Mouse (Mus musculus): Measurements from ENCODE around the gene Enpep. TPM values are rescaled to one million over a fixed set of nuclear protein-coding genes. Genes with fewer than 3 reads are reported as not detected.

The Enpep gene
- polyA plus RNA-seq, 1 experiment from 2014 or later, result 5.3 TPM

GRCm38 (mm10) chr3:129342767-129343166 is 10.2 kb upstream of the Enpep start:
- Histone ChIP-seq H3K9me3 (no peaks in the 10 kb centered on the region), H3K4me2 (no peak overlapping the region), H3K27ac (no peak overlapping the region), H3K9ac (no peak overlapping the region), H3K4me1 (peaks cover 6% of the 10 kb centered on the region), H3K4me3 (no peak overlapping the region), H3K36me3 (no peaks in the 10 kb centered on the region), H3K27me3 (no peaks in the 10 kb centered on the region)
- 92% methylated on average over 1 of the region's 1 CpGs for WGBS
- ATAC-seq (ENCODE audit: insufficient number of reproducible peaks, insufficient read depth, low FRiP score, low TSS enrichment, low read depth), result no peak

GRCm38 (mm10) chr3:129341066-129341465 is 8.5 kb upstream of the Enpep start:
- Histone ChIP-seq H3K4me2 (no peak overlapping the region), H3K27ac (no peak overlapping the region), H3K4me1 (peaks cover 6% of the 10 kb centered on the region), H3K36me3 (no peaks in the 10 kb centered on the region), H3K9ac (no peak overlapping the region), H3K27me3 (no peaks in the 10 kb centered on the region), H3K9me3 (no peaks in the 10 kb centered on the region), H3K4me3 (no peak overlapping the region)
- no peak for ATAC-seq (ENCODE audit: insufficient number of reproducible peaks, insufficient read depth, low FRiP score, low TSS enrichment, low read depth)

GRCm38 (mm10) chr3:129338296-129339091 is 6.0 kb upstream of the Enpep start:
- H3K4me2 ChIP-seq, result no peak overlapping the region
- no peaks in the 10 kb centered on the region for H3K27me3 ChIP-seq
- H3K4me1 ChIP-seq, result peaks cover 10% of the 10 kb centered on the region
- H3K4me3 ChIP-seq, result no peak overlapping the region
- ATAC-seq (ENCODE audit: insufficient number of reproducible peaks, insufficient read depth, low FRiP score, low TSS enrichment, low read depth), result no peak
- 41% methylated on average over 14 of the region's 14 CpGs for WGBS
- H3K9me3 ChIP-seq, result no peaks in the 10 kb centered on the region
- no peak overlapping the region for H3K27ac ChIP-seq
- H3K9ac ChIP-seq, result no peak overlapping the region
- H3K36me3 ChIP-seq, result no peaks in the 10 kb centered on the region

GRCm38 (mm10) chr3:129332142-129332541 is 378 bp downstream of the Enpep start:
- 55% methylated on average over 7 of the region's 7 CpGs for WGBS
- H3K9ac ChIP-seq, result peak overlapping the region; percentile 54

GRCm38 (mm10) chr3:129331427-129331826 is 1.1 kb downstream of the Enpep start:
- Histone ChIP-seq H3K36me3 (no peaks in the 10 kb centered on the region), H3K4me2 (peak overlapping the region; percentile 55), H3K4me3 (peak overlapping the region; percentile 30), H3K9ac (0 out of 2 replicates have a peak overlapping the region, but pooled peaks have one; percentile 16), H3K9me3 (no peaks in the 10 kb centered on the region), H3K4me1 (peaks cover 16% of the 10 kb centered on the region), H3K27me3 (no peaks in the 10 kb centered on the region; the same call in 1 of the 2 replicates), H3K27ac (no peak overlapping the region)
- WGBS, result 96% methylated on average over 6 of the region's 6 CpGs
- no peak for ATAC-seq (ENCODE audit: insufficient number of reproducible peaks, insufficient read depth, low FRiP score, low TSS enrichment, low read depth)

More at GRCm38 (mm10) chr3:129332142-129332541, 378 bp downstream of the Enpep start:
- Histone ChIP-seq H3K27me3 (no peaks in the 10 kb centered on the region; the same call in 1 of the 2 replicates), H3K4me2 (peak overlapping the region; percentile 55), H3K27ac (peak overlapping the region; percentile 68), H3K9me3 (no peaks in the 10 kb centered on the region), H3K36me3 (no peaks in the 10 kb centered on the region), H3K4me3 (peak overlapping the region; percentile 30), H3K4me1 (peaks cover 16% of the 10 kb centered on the region)
- no peak for ATAC-seq (ENCODE audit: insufficient number of reproducible peaks, insufficient read depth, low FRiP score, low TSS enrichment, low read depth)

GRCm38 (mm10) chr3:129328056-129328455 is 4.5 kb downstream of the Enpep start:
- Histone ChIP-seq H3K4me3 (no peak overlapping the region), H3K4me1 (peaks cover 11% of the 10 kb centered on the region), H3K27ac (no peak overlapping the region), H3K9me3 (no peaks in the 10 kb centered on the region), H3K4me2 (no peak overlapping the region), H3K9ac (no peak overlapping the region), H3K36me3 (no peaks in the 10 kb centered on the region), H3K27me3 (no peaks in the 10 kb centered on the region; the same call in 1 of the 2 replicates)
- WGBS, result 79% methylated on average over 4 of the region's 4 CpGs
- no peak for ATAC-seq (ENCODE audit: insufficient number of reproducible peaks, insufficient read depth, low FRiP score, low TSS enrichment, low read depth)

GRCm38 (mm10) chr3:129321585-129321984 is 10.9 kb downstream of the Enpep start:
- Histone ChIP-seq H3K9me3 (no peaks in the 10 kb centered on the region), H3K36me3 (no peaks in the 10 kb centered on the region), H3K4me2 (no peak overlapping the region), H3K27ac (no peak overlapping the region), H3K27me3 (no peaks in the 10 kb centered on the region), H3K9ac (no peak overlapping the region), H3K4me1 (no peaks in the 10 kb centered on the region), H3K4me3 (no peak overlapping the region)
- no peak for ATAC-seq (ENCODE audit: insufficient number of reproducible peaks, insufficient read depth, low FRiP score, low TSS enrichment, low read depth)
- WGBS, result 78% methylated on average over 6 of the region's 6 CpGs

GRCm38 (mm10) chr3:129317032-129317729 is 15.3 kb downstream of the Enpep start:
- Histone ChIP-seq H3K4me1 (no peaks in the 10 kb centered on the region), H3K27me3 (no peaks in the 10 kb centered on the region), H3K4me3 (no peak overlapping the region), H3K9ac (no peak overlapping the region), H3K4me2 (no peak overlapping the region), H3K27ac (no peak overlapping the region), H3K9me3 (no peaks in the 10 kb centered on the region), H3K36me3 (no peaks in the 10 kb centered on the region)
- WGBS, result 81% methylated on average over 17 of the region's 17 CpGs
- no peak for ATAC-seq (ENCODE audit: insufficient number of reproducible peaks, insufficient read depth, low FRiP score, low TSS enrichment, low read depth)

- no peaks in the 10 kb centered on the region for H3K36me3 ChIP-seq
- WGBS, result 89% methylated on average over 7 of the region's 7 CpGs
- H3K9ac ChIP-seq, result no peak overlapping the region
Observed at GRCm38 (mm10) chr3:129313671-129314415, 18.7 kb downstream of the Enpep start.

GRCm38 (mm10) chr3:129313221-129313620 is 19.3 kb downstream of the Enpep start:
- Histone ChIP-seq H3K9ac (no peak overlapping the region), H3K27ac (no peak overlapping the region), H3K9me3 (no peaks in the 10 kb centered on the region), H3K4me1 (peaks cover 5% of the 10 kb centered on the region; the same call in 1 of the 2 replicates), H3K4me3 (no peak overlapping the region), H3K4me2 (no peak overlapping the region), H3K36me3 (no peaks in the 10 kb centered on the region), H3K27me3 (no peaks in the 10 kb centered on the region)
- 71% methylated on average over 2 of the region's 2 CpGs for WGBS
- ATAC-seq (ENCODE audit: insufficient number of reproducible peaks, insufficient read depth, low FRiP score, low TSS enrichment, low read depth), result no peak

More at GRCm38 (mm10) chr3:129313671-129314415, 18.7 kb downstream of the Enpep start:
- Histone ChIP-seq H3K9me3 (no peaks in the 10 kb centered on the region), H3K4me3 (no peak overlapping the region), H3K27ac (no peak overlapping the region), H3K4me1 (no peaks in the 10 kb centered on the region), H3K4me2 (no peak overlapping the region), H3K27me3 (no peaks in the 10 kb centered on the region)
- no peak for ATAC-seq (ENCODE audit: insufficient number of reproducible peaks, insufficient read depth, low FRiP score, low TSS enrichment, low read depth)

- no peaks in the 10 kb centered on the region for H3K27me3 ChIP-seq
- no peak overlapping the region for H3K4me2 ChIP-seq
- peaks cover 5% of the 10 kb centered on the region; the same call in 1 of the 2 replicates for H3K4me1 ChIP-seq
- H3K4me3 ChIP-seq, result no peak overlapping the region
- no peak overlapping the region for H3K9ac ChIP-seq
- H3K27ac ChIP-seq, result no peak overlapping the region
- WGBS, result 96% methylated on average over 8 of the region's 8 CpGs
- H3K36me3 ChIP-seq, result no peaks in the 10 kb centered on the region
- no peak for ATAC-seq (ENCODE audit: insufficient number of reproducible peaks, insufficient read depth, low FRiP score, low TSS enrichment, low read depth)
- H3K9me3 ChIP-seq, result no peaks in the 10 kb centered on the region
Observed at GRCm38 (mm10) chr3:129312511-129312910, 20.0 kb downstream of the Enpep start.
